Mouse (Mus musculus): ENCODE data around the gene Olfr1341. TPM values are rescaled to one million over a fixed set of nuclear protein-coding genes. Genes with fewer than 3 reads are reported as not detected.

The Olfr1341 gene
- not detected in 2 replicates for polyA plus RNA-seq (2012; ENCODE audit: insufficient read depth, insufficient read length, missing spikeins)

DNA sequence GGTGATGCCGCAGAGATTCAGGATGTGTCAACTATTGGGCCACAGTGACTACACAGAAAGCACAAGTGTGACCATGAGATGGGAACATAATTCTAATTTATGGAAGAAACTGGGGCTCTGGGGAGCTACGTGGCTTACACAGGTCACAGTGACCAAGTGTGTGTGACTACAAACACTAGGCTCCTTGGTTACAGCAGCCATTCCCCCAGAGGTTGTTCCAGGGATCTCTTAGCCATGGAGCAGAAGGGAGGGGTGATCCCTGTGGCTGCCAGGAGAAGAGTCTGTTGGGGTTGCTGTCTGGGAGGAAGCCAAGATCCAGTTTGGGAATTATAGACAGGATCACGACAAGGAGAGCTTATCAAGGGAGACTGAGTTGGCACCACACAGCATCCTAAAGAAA is at the start of gene Olfr1341:
Gene Olfr1341 (plus strand): TSS at position 301 of the 400 bp plus-strand sequence.
- TF ChIP-seq CTCF (IDR thresholded peaks at IDR 0.05; ENCODE audit: low read depth, low read length) (no peak), POLR2A (IDR thresholded peaks at IDR 0.05; ENCODE audit: borderline replicate concordance, low read depth, low read length) (no peak)
- no peak within 1 kb of the TSS for H3K27ac ChIP-seq (ENCODE audit: insufficient read depth, low read depth, low read length)
- H3K4me3 ChIP-seq (ENCODE audit: insufficient read depth, low read length): no peak within 1 kb of the TSS
- no peaks in the 10 kb centered on the region for H3K4me1 ChIP-seq (ENCODE audit: control insufficient read depth, insufficient read depth, low read length)

DNA sequence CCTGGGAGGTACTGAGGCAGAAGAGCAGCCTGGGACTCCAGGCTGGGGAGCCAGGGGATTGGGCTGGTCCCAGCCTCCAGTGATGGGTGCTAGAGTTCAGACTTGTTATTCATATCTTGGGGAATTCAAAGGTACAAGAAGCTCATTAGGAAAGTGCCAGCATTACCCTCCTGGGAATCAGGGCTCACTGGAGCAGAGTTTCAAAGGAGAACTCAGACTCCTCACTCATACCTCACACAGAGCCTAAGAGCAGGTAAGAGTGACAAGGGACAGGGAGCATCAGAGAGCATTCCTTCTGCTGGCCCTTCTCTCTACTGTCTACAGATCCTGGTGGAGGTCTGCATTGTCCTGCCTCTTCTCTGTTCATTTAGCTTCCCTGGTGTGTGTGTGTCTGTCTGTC is 44.7 kb upstream of the Olfr1341 start, which contains the start of gene Olfr62:
Gene Olfr62 (plus strand): TSS at position 301 of the 400 bp plus-strand sequence.
- Histone ChIP-seq H3K27ac (ENCODE audit: insufficient read depth, low read depth, low read length) (no peak within 1 kb of the TSS), H3K4me1 (ENCODE audit: control insufficient read depth, insufficient read depth, low read length) (no peaks in the 10 kb centered on the region), H3K4me3 (ENCODE audit: insufficient read depth, low read length) (no peak within 1 kb of the TSS)
- TF ChIP-seq POLR2A (IDR thresholded peaks at IDR 0.05; ENCODE audit: borderline replicate concordance, low read depth, low read length): no peak
- TF ChIP-seq CTCF (IDR thresholded peaks at IDR 0.05; ENCODE audit: low read depth, low read length): no peak

DNA sequence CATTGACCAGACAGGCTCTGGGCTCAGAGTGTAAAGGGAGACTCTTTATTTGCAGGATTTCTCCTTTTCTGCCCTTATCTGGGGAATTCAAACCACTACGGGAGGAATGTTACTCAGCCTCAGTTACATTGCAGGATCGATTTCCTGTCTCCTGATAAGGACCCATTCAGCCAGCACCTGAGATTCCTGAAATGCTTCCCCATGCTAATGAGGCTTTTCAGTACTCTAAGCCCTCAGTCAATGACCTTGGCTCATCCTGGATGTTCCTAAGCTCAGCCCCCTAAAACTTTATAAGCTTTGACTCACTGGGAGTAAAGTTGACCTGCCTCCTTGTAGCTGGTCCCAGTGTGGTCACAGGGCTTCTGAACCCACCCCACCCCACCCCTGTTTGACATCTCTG is 16.2 kb upstream of the Olfr1341 start:
- TF ChIP-seq POLR2A (IDR thresholded peaks at IDR 0.05; ENCODE audit: borderline replicate concordance, low read depth, low read length): no peak

DNA sequence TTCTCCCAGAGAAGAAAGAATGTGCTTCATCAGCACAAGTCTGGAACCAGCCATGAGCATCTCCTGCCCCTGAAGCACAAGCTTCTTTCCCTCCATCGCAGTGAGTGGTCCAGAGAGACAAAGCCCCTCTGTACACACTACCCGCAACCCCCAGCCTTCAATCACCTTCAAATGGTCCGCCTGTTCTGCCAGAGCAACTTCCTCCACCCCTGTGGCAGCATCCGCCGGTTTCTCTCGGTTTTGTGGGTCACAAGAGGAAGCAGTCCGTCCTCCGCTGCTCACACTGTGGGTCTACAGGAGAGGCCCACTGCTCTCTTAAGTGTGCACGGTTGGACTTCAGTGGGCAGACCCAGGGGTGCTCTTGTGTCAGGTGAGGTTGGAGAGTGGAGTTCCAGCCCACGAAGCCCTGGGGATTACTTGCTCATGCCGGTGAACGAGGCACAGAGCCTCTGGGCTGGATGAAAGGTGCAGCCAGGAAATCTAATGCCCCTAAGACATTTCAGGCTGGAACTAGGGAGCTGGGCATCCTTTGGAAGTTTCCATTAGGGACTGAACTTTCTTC is 10.8 kb upstream of the Olfr1341 start, which contains the start of gene Olfr1342:
Gene Olfr1342 (minus strand): TSS at position 345 of the 562 bp plus-strand sequence.
- Histone ChIP-seq H3K4me3 (ENCODE audit: insufficient read depth, low read length) (no peak within 1 kb of the TSS), H3K4me1 (ENCODE audit: control insufficient read depth, insufficient read depth, low read length) (no peaks in the 10 kb centered on the region), H3K27ac (ENCODE audit: insufficient read depth, low read depth, low read length) (no peak within 1 kb of the TSS)
- TF ChIP-seq POLR2A (IDR thresholded peaks at IDR 0.05; ENCODE audit: borderline replicate concordance, low read depth, low read length): no peak
- no peak for TF ChIP-seq CTCF (IDR thresholded peaks at IDR 0.05; ENCODE audit: low read depth, low read length)

More for the DNA sequence above, 16.2 kb upstream of the Olfr1341 start:
- H3K27ac ChIP-seq (ENCODE audit: insufficient read depth, low read depth, low read length): no peak overlapping the region
- no peaks in the 10 kb centered on the region for H3K4me1 ChIP-seq (ENCODE audit: control insufficient read depth, insufficient read depth, low read length)
- no peak overlapping the region for H3K4me3 ChIP-seq (ENCODE audit: insufficient read depth, low read length)

DNA sequence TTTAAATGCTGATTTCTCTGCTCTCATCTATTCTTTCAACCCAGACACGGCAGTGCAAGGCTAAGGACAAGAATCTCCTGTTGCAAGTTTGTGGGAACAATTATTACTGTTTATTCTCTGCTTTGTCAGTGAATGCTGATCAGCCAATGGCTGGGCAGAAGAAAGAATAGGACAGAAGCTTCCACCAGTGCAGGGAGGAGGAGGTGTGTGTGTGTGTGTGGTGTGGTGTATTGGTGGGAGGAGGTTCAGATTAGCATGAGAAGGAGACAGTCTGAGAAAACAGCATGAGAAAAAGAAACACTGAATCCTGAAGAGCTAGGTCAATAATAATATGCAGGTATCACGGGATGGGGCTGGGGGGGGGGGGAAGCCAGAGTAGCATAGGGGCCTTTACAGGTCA is 9.5 kb upstream of the Olfr1341 start:
- Histone ChIP-seq H3K27ac (ENCODE audit: insufficient read depth, low read depth, low read length) (no peak overlapping the region), H3K4me1 (ENCODE audit: control insufficient read depth, insufficient read depth, low read length) (no peaks in the 10 kb centered on the region), H3K4me3 (ENCODE audit: insufficient read depth, low read length) (no peak overlapping the region)
- TF ChIP-seq CTCF (IDR thresholded peaks at IDR 0.05; ENCODE audit: low read depth, low read length) (no peak), POLR2A (IDR thresholded peaks at IDR 0.05; ENCODE audit: borderline replicate concordance, low read depth, low read length) (no peak)

DNA sequence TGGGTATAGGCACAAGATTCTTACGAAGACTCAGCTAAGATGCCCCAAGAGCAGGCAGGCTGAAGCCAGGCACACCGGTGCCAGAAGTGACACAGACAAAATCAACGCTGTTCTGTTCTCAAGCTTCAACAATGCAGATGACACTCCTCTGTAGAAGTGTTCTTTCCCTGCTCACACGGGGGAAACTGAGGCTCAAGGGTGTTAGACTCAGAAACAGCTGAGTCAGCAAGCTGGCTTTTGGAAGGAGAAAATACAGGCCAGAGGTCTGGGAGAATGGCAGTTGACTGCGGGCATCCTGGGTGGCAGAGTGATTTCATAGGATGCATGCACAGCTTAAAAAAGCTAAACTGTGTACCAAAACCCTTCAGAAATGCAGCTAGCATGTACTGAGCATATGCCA is 4.8 kb downstream of the Olfr1341 start:
- H3K27ac ChIP-seq (ENCODE audit: insufficient read depth, low read depth, low read length): no peak overlapping the region
- TF ChIP-seq CTCF (IDR thresholded peaks at IDR 0.05; ENCODE audit: low read depth, low read length): no peak
- TF ChIP-seq POLR2A (IDR thresholded peaks at IDR 0.05; ENCODE audit: borderline replicate concordance, low read depth, low read length): no peak
- no peaks in the 10 kb centered on the region for H3K4me1 ChIP-seq (ENCODE audit: control insufficient read depth, insufficient read depth, low read length)
- H3K4me3 ChIP-seq (ENCODE audit: insufficient read depth, low read length): no peak overlapping the region

DNA sequence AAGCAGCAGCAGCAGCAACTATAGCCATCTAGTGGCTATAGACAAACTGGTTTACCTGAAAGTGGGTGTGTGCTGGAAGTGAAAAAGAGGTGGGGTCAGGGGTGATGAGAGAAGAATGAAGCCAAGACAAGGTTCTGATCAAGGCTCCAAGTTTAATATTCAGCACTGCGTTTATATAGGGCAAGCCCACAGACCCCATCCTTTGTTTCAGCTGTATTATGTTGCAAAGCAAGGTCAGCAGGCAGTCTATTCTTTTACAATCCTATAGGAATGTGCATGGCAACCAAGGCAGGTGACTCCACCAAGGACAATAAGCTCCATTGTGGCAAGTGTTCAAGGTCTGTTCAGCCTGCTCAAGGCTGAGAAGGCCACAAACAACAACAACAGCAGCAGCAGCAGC is 8.3 kb downstream of the Olfr1341 start:
- no peak overlapping the region for H3K27ac ChIP-seq (ENCODE audit: insufficient read depth, low read depth, low read length)
- no peak for TF ChIP-seq POLR2A (IDR thresholded peaks at IDR 0.05; ENCODE audit: borderline replicate concordance, low read depth, low read length)
- no peak for TF ChIP-seq CTCF (IDR thresholded peaks at IDR 0.05; ENCODE audit: low read depth, low read length)

DNA sequence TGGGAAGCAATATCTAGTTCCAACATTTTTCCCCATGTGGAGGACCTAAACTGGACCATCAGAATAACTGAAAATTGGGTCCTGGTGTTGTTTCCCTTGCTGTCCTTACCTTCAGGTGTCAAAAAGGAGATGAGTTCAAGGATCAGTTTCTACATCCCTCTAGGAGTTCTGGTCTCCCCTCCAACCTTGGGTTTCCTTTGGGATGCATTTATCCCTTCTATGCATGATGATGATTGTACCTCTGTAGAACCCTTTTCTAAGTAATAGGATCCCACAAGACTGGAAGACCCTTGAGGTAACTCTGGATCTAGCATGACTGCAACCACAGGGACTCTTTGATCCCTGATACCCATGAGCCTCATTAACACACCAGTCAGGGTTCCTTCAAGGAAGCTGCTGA is 16.5 kb downstream of the Olfr1341 start, which contains the start of gene Olfr1340:
Gene Olfr1340 (plus strand): TSS at position 301 of the 400 bp plus-strand sequence.
- H3K4me1 ChIP-seq (ENCODE audit: control insufficient read depth, insufficient read depth, low read length): no peaks in the 10 kb centered on the region
- TF ChIP-seq POLR2A (IDR thresholded peaks at IDR 0.05; ENCODE audit: borderline replicate concordance, low read depth, low read length) (no peak), CTCF (IDR thresholded peaks at IDR 0.05; ENCODE audit: low read depth, low read length) (no peak)
- no peak within 1 kb of the TSS for H3K27ac ChIP-seq (ENCODE audit: insufficient read depth, low read depth, low read length)
- H3K4me3 ChIP-seq (ENCODE audit: insufficient read depth, low read length): no peak within 1 kb of the TSS

More for the DNA sequence above, 8.3 kb downstream of the Olfr1341 start:
- Histone ChIP-seq H3K4me3 (ENCODE audit: insufficient read depth, low read length) (no peak overlapping the region), H3K4me1 (ENCODE audit: control insufficient read depth, insufficient read depth, low read length) (no peaks in the 10 kb centered on the region)

DNA sequence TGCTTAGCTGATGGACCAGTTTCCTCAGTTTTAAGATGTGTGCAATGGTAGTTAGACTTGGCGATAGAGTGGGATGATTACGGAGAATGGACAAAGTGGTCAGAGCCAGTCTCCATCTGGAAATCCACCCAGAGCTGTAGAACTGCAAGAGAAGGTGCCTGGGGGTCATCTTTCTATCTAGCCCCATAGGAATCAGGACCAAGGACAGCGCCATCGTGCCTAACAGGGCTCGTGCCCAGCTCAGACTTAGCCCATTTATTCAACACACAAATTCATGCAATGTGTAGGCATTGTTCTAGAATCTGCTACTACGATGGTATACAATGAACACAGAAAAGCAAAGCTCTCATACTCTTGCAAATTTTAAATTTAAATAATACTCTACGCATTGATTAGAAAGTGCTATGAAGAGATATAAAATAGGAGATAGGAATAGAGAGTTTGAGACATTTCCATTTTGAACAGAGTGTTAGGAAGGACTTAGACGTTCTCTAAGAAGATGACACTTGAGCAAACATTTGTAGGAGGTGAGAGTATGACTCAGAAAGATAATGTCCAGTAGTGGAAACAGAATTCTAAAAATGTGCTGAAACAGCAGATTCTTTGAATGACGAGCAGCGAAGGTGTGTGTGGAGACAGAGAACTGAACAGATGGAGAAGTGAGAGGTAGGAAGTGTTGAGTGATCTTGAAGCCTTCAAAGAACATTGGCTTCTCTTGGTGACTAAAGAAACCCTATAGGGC is 18.6 kb downstream of the Olfr1341 start:
- H3K4me3 ChIP-seq (ENCODE audit: insufficient read depth, low read length): no peak overlapping the region
- no peak overlapping the region for H3K27ac ChIP-seq (ENCODE audit: insufficient read depth, low read depth, low read length)
- TF ChIP-seq CTCF (IDR thresholded peaks at IDR 0.05; ENCODE audit: low read depth, low read length) (no peak), POLR2A (IDR thresholded peaks at IDR 0.05; ENCODE audit: borderline replicate concordance, low read depth, low read length) (no peak)
- H3K4me1 ChIP-seq (ENCODE audit: control insufficient read depth, insufficient read depth, low read length): no peaks in the 10 kb centered on the region

DNA sequence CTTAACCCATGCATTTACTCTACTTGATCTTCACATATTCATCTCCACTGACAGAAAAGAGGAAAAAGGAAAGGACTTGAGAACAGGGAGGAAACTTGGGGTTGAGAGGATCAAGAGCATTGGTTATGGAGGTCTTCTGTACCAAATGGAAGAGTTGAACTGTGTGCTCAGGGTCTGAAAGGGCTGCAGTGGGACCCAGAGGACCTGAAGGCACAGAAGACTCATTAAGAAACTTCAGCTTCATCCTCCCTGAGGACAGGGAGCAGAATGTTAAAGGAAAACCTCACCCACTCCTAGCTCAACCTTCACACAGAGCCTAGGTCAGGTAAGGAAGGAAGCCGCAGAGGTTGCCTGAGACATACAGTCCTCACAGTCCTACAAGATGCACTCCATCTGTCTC is 28.6 kb downstream of the Olfr1341 start, which contains the start of gene Olfr1339:
Gene Olfr1339 (plus strand): TSS at position 301 of the 400 bp plus-strand sequence.
- Histone ChIP-seq H3K4me1 (ENCODE audit: control insufficient read depth, insufficient read depth, low read length) (no peaks in the 10 kb centered on the region), H3K27ac (ENCODE audit: insufficient read depth, low read depth, low read length) (no peak within 1 kb of the TSS), H3K4me3 (ENCODE audit: insufficient read depth, low read length) (no peak within 1 kb of the TSS)
- TF ChIP-seq POLR2A (IDR thresholded peaks at IDR 0.05; ENCODE audit: borderline replicate concordance, low read depth, low read length) (no peak), CTCF (IDR thresholded peaks at IDR 0.05; ENCODE audit: low read depth, low read length) (no peak)

All from bone marrow macrophage, adult 2 months (primary cell).